Mouse (Mus musculus): Measurements from ENCODE around the gene Glb1.

Gene Glb1

DNA sequence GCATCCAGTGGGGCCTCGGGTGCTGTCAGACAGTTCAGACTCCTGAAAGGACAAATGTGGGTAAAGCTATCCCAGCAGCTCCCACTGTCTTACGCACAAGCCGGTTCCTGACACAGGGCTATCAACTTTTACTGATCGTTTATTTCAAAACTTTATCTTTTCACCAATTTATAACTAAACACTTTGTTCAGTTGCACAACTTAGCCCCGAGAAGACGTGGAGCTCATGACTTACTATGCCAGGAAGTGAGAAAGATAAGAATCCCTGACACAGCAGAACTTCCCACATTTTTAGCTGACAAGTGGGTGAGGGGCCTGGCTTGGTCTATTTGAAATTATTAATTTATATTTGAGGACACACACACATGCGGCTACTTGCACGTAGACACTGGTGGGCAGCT, 6.2 kb upstream of the Glb1 start:
- no peak for DNase-seq (ENCODE audit: low spot score in 2 of 2)

DNA sequence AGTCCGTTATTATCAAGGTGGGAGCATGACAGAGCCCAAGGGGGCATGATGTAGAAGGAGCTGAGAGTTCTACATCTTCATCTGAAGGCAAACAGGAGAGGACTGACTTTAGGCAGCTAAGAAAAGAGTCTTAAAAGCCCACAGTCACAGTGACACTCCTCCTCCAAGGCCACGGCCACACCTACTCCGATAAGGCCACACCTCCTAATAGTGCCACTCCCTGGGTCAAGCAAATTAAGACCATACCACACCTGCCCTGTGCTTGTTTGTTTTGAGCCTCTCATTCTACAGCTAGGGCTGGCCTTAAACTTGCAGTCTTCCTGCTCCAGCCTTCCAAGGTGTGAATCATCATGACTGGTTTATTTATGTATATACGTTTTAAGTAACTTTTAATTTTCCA, 5.6 kb upstream of the Glb1 start:
- DNase-seq (ENCODE audit: low spot score in 2 of 2), result no peak

DNA sequence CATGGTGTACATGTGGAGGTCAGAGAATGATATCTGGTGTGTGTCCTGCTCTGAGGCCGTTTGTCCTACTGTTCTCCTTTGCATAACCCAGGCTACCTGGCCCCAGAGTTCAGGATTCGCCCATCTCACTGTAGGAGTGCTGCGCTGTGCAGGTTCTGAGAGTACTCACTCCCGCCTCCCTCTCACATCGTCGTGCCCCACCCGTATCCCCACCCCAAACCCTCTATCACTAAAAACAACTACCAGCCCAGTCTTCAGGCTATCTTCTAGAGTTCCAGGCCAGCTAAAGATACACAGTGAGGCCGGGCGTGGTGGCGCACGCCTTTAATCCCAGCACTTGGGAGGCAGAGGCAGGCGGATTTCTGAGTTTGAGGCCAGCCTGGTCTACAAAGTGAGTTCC, 1.2 kb upstream of the Glb1 start:
- no peak for DNase-seq (ENCODE audit: low spot score in 2 of 2)

DNA sequence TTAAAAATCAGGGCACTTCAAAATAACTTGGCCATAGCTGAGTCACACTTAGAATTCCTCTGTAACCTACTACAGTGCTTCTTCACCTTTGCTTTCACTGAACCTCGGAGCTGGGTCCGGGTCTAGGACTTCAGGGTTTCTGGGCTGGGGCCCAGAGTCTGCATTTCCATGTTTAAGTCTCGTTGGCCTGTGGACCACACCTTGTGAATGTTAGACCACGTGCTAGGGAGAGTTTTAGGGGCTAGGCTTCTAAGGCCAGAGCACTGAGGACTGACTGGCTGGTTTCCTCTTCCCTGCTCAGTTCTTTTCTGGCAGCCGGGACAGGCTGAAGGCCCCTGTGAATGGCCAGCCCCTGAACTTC, 308 bp upstream of the Glb1 start:
- no peak for DNase-seq (ENCODE audit: low spot score in 2 of 2)

DNA sequence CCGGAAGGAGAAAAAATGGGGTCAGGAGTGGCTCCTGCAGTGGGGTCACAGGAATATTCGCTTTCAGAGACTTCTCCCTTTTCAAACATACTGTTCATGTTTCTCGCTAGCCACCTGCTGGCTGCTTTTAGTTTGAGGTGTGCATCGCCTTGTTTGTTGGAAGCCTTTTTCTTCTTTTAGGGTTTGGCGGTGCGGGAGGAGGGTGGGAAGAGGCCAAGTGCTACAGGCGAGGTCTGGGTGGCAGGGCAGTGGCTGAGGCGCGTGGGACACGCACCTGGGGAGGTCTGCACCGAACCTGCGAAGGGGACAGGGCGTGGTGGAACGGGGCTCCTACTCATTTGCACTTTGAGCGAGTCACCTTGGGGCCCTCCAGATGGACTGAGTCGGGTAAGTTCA, 807 bp downstream of the Glb1 start:
- peak; percentile 22 to 23 for DNase-seq (ENCODE audit: low spot score in 2 of 2)

DNA sequence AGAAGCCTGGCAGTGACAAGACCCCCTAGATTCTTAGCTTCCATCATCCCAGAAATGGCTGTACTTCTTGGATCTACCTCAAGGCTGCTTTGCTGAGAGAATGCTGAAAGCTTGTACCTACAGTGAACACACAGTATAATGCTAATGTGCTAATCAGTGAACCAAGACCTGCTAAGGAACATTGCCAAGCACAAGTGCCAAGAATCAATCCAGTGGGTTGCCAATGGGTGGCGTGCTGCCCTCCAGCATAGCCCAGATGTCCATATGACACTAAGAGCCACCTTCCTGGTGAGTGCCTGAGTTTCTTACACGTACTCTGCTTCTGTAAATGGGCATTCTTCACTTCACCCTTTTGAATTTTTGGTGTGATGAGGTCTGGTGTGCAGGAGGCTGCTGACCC, 6.8 kb downstream of the Glb1 start:
- no peak for DNase-seq (ENCODE audit: low spot score in 2 of 2)

DNA sequence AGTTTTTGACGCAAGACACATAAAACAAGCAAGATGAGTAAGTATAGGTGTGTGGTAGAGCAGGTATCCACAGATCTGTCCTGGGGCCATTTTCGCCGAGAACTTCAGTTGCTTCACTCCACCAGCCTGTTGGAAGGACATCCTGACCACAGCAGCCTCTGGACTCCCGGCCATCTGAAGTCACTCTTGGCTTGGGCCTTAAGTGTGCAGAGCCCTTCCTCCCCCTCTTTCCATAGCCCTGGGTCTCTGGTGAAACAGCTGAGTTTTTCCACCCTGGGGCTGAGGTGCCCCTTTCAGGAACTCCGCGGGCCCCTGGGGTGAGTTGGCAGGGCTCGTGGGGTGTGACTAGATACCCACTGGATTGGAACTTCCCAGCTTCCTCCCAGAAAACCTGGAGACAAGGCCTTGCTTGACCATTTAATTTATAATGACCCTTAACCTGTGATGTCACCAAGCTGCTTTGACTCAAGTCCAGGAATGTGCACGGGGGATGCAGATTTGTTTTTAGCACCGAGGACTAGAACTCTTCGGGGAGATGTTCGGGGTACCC, 9.5 kb downstream of the Glb1 start:
- no peak for DNase-seq (ENCODE audit: low spot score in 2 of 2)

DNA sequence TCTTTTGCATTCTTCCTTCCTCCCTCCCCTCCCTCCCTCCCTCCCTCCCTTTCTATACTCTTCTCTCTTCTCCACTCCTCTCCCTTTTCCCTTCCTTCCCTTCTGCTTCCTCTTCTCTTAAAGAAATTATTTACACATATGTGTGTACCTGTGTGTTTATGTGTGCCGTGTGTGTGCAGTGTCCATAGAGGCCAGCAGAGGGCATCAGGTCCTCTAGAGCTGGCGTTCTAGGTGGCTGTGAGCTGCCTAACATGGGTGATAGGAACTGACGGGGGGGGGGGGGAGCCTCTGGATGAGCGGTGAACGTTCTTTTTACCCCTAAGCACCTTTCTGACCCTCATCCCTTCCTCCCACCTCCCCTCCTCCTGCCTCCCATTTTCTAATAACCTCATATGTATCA, 10.4 kb downstream of the Glb1 start:
- no peak for DNase-seq (ENCODE audit: low spot score in 2 of 2)

DNA sequence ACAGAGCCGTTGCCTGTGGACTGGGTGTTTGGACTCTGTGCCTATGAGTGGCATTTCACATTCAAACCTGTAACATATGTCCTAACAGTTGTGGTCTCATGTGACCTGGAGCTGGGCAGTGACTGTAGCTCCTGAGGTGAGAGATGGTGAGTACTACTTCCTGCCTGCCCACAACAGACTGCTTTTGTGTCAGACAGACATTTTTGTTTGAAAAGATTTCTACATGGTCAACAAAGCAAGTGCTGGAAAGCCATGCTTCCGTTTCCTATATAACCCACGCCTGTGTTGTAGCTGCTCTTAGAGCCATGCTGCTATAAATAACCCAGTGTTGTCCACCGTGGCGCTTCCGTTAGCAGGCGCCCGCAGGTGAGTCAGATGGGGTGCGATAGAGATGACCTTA, 11.5 kb downstream of the Glb1 start:
- DNase-seq (ENCODE audit: low spot score in 2 of 2), result no peak

DNA sequence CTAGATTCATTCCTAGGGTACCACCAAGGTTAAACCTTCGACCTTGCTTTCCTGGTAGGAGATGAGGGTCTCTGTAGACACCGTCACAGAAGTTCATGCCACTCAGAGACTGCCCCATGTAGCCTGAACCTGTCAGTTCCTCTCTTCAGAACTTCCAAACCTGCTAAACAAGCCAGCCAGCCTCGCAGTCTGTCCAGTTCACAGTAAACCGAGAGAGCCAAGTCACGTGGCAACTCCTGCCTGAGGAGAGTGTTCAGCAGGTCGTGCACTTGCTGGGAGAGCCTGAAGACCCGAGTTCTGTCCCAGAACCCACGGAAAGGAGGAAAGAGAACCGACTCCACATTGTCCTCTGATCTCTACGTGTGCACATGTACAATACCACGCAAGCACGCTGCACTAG, 13.0 kb downstream of the Glb1 start:
- no peak for DNase-seq (ENCODE audit: low spot score in 2 of 2)

DNA sequence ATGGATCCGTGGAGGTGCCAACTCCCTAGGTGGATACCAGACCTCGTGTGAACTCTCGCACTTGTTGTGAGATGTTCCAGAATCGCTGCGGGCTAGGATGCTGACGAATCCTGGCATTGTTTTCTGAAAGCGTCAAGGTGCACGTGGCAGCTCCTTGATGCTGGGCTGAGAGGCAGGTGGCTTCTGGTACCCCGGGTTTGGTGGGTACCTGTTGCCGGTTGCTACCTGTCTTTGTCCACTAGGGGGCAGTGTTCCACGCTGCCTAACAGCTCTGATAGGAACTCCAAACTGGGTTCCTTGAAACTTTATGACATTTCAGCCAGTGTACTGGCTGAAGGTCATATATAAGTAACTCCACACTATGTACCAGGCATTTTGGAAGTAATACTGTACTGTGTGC, 14.8 kb downstream of the Glb1 start:
- peak in 1 of 2 experiments; percentile 20 for DNase-seq (ENCODE audit: low spot score in 2 of 2)

DNA sequence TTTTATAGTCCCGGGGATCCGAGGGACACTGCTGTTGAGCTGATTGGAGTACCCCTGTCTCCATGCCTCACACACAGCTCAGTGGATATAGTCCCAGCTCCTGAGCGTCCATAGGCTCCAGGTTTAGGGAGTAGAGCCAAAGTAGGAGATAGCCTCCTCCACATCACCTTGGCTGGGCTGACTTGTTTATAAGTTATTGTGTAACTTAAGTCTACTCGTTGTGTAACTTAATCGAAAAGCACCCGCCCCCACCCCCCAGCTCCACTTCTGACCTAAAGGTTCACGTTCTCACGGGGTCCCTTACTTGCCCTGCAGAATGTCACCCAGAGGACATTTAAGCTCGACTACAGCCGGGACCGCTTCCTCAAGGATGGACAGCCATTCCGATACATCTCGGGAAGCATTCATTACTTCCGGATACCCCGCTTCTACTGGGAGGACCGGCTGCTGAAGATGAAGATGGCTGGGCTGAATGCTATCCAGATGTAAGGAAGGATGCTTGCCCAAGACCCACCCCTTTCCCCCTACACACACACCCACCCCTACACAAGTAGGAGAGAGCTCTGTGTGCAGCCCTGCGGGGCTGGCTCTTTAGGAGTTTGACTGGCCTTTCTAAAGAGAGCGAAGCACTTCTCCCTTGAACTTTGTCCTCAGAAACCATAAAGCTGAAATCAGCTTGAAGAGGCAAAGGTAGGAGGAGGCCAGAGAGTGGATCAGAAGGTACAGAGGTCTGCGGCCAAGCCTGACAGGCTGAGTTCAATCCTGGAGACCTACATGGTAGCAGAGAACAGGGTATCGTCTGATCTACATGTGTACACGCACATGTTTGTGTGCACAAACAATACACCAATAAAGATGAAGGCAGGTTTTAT, 16.0 kb downstream of the Glb1 start:
- DNase-seq (ENCODE audit: low spot score in 2 of 2), result no peak

DNA sequence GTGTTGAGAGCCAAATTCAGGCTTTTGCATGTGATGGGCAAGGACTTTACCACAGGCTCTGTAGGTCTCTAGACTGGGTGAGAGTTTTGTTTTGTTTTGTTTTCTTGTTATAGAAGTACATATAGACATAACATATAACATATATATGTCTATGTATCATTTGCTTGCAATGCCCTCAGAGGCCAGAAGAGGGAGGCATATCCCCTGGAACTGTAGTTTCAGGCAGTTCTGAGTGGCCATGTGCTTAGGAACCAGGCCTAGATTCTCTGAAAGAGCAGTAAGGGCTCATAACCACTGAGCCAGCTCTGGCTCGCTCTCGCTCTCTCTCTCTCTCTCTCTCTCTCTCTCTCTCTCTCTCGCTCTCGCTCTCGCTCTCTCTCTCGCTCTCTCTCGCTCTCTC, 17.3 kb downstream of the Glb1 start:
- DNase-seq (ENCODE audit: low spot score in 2 of 2), result no peak

DNA sequence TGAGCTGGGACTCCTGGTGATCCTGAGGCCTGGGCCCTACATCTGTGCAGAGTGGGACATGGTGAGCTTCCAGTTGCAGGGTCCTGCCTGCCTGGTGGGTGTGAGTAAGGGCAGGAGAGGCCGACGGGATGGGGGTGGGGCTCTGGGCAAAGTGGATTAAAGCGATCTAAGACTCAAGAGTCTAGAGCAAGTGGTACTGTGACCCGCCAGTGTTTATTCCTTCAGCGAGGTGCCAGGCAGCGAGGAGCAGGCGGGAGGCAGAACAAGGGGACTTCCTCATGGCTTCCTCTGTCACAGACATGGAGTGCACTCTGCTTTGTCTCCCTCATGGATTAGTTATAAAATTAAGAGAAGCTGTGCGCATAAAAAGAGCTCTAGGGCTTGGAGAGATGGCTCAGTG, 19.6 kb downstream of the Glb1 start:
- DNase-seq (ENCODE audit: low spot score in 2 of 2), result no peak

DNA sequence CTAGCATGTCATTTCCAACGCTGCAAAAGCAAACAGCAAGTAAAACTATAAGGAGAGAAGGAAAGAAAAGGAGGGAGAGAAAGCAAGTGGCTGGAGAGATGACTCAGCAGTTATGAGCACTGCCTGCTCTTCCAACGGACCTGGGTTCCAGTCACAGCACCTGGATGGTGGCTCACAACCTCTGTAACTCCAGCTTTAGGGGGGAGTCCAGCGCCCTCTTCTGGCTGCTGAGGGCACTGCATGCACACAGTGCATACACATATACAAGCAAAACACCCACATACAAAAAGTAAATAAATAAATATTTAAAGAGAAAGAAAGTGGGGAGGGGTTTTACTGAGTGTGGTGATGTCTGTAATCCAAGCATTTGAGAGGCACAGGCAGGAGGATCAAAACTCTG, 20.2 kb downstream of the Glb1 start:
- DNase-seq (ENCODE audit: low spot score in 2 of 2), result no peak

DNA sequence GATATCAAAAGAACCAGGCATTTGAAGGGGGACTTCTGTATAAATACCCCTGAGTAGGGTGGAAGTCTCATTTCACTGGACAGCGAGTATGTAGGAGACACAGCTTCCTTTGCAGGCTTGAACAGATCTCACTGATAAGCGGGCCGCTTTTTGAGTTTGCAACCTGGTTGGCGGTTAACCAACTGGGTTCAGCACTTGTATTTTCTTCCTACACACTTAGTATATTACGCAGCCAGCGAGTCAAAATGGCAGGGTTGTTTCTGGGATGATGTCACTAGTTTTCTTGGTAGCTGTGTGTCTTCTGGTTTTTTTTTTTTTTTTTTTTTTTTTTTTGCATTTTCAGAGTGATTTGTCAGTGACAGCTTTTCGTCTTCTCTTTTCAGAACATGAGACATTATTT, 20.9 kb downstream of the Glb1 start:
- DNase-seq (ENCODE audit: low spot score in 2 of 2), result no peak

DNA sequence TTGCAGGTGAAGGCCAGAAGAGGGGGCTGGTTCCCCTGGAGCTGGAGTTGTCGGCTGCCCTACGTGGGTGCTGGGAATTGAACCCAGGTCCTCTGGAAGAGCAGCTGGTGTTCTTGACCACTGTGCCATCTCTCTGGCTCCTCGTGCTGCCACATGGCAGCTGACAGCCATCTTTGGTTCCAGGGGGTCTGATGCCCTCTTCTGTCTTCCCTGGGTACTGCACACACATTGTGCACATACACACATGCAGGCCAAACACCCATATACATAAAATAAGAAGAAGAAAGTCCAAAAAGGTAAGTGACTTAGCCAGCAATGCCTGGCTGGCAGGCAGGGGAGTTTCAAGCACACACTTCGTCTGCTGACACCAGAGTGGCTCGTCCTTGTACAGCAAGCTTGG, 24.7 kb downstream of the Glb1 start:
- DNase-seq (ENCODE audit: low spot score in 2 of 2), result no peak

DNA sequence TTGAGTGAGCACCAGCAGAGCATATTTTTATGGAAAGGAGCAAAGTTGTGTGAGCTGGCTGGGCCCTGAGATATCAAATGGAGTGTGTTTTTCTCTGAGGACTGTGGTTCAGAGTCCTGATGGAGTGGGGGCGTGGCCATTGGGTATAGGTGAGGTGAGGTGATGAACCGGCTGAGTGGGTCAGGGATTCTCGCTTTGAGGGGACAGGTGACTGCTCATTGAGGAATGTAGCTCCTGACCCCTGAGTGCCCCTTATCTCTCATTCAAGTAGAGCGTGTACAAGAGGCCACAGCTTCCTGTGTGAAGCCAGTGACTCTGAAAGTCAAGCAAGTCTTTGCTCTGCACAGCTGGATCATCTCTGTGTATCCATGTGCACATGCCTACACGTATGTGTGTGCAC, 25.3 kb downstream of the Glb1 start:
- no peak for DNase-seq (ENCODE audit: low spot score in 2 of 2)

DNA sequence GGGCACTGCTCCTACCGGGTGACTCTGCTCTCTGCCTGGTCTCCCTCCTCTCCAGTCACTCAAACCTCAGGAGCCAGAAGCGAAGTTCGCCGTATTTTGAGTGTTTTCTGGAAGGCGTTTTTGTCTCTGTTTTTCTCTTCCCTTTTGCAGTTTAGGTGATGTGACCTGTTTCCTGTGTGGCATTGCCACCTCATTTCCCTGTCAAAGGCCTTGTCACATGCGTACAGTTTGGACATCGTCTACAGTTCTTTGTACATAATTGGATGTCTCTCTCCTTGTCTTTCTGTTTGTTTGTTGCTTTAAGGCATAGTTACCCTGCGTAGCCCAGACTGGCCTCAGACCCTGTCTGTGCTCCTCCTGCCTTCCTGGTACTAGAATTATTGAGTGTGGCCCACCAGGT, 26.5 kb downstream of the Glb1 start:
- DNase-seq (ENCODE audit: low spot score in 2 of 2), result no peak

DNA sequence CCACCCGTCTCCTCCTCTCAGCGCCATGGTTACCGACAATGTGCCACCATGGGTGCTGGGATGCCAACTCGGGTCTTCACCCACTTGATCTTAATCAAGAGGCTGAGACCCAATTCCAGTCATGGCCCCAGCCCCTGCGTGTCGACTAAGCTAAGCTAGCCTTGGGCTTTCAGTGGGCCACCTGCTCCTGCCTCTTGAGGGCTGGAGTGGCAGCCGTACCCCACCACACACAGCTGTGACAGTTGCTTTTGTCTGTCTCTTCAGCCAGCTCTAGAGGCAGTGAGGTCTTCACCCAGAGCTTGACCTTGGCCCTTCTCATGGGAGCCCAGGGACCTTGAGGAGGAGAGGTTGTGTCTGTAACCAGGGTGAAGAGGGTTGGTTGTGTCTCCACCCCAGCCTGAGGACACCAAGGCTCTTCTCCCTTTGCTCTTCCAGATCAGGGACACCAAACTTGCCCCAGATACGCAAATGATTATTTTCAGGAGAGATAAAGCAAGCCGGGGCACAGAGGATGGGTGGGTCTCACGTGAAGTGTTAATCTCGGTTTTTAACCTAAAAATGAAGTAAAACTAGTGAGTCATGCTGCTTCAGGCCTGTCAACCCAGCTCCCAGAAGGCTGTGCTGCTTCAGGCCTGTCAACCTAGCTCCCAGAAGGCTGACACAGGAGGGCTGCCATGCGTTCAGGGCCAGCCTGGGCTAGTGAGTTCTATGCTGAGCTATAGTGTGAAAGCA, 27.4 kb downstream of the Glb1 start:
- DNase-seq (ENCODE audit: low spot score in 2 of 2), result no peak

DNA sequence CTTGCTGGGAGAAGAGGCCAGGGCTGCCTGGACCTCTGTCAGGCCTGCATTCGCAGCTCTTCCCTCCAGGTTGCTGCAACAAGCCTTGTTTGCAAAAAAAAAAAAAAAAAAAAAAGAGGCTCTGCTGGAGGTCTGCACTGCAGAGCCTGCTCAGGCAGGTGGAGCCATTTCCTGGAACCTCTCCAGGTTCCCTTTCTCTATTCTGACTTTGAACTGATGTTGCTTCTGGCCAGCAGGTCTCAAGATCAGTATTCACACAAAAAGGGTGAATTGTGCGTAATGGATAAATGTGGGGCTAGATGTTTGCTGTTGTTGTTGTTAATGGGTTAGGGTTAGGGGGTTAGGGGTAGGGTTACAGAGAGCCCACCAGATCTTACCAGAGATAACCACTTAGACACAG, 34.8 kb downstream of the Glb1 start:
- no peak for DNase-seq (ENCODE audit: low spot score in 2 of 2)

DNA sequence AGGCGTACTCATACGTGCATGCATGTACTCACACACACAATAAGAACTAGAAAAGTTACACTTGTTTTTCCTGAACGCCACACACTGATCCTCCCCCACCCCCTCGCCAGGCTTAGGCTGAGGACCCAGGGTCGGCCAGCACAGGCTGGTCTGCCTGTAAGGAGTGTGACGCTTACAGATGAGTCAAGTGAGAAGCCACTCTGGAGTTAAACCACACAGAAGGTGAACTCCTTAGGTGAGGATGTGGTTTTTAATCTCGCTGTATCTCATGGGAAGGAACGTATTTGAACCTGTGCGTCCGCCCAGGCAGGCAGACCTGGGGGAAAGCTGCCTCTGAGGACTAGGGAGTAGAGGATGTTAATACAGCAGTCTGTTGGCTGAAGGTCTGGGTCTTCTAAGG, 39.7 kb downstream of the Glb1 start:
- no peak for DNase-seq (ENCODE audit: low spot score in 2 of 2)

DNA sequence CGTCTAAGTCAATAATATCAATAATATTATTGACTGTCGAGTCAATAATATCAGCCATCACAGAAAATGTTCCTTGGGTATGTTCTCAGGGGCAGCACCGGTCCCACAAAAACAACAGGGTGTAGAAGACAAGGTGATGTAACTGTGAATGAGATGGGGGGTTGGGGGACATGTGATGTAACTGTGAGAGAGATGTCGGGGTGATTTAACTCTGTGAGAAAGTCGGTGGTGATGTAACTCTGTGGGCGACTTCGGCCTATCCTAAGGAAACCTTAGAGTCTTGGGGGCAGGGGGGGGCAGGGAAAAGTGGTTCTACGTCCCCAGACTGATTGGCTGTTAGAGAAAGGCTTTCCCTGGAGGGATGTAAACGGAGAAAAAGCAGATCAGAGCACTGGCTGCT, 41.3 kb downstream of the Glb1 start:
- no peak for DNase-seq (ENCODE audit: low spot score in 2 of 2)
